Mouse (Mus musculus) embryo, embryonic 9.5 days (tissue): ENCODE results near the gene Tmppe.

Source experiments
- DNase-seq: peaks from one replicate; pipeline ENCODE4 v3.0.0-alpha.2; 2017; ENCODE audit errors: extremely low spot score

Tmppe gene

DNA sequence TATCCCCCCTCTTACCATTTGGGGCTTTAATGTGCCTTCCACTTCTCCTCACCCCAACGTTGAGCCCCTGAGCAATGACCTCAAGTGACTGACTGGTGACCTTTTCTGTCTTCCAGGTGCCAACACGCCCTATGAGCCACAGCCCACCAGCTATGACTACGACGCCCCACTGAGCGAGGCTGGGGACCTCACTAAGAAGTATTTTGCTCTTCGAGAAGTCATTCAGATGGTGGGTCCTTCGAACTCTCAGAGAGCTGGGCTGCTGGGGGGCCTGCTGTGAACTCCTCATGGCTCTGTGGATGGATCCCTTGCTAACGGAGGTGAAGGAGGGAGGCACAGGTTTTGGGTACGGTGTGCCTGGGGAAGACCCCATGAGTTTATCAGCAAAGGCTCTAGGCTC lies 42.0 kb downstream of the Tmppe start:
- no peak for DNase-seq

DNA sequence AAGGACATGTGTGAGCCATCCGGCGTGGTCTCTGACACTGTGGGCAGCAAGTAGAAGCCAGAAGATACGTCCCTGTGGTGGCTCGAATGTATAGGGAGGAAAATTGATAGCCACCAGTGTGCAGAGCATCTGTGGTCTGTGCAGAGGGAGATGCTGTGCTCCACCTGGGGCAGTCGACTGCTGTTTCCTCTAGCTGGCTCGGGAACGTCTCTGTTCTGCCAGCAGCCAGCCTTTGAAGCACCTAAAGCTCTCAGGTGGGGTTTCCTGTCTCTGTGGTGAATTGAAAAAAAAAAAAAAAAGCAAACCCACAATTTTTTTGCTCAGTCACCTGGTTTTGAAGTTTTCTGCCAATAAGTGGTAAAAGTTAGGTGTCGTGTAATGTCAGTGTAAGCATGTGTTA lies 42.4 kb downstream of the Tmppe start:
- no peak for DNase-seq

- no peak for DNase-seq
These were observed 46.0 kb downstream of the Tmppe start for GRCm38 (mm10) chr9:114446887-114447286.

GRCm38 (mm10) chr9:114448700-114449099 lies 47.8 kb downstream of the Tmppe start:
- DNase-seq, result no peak

DNA sequence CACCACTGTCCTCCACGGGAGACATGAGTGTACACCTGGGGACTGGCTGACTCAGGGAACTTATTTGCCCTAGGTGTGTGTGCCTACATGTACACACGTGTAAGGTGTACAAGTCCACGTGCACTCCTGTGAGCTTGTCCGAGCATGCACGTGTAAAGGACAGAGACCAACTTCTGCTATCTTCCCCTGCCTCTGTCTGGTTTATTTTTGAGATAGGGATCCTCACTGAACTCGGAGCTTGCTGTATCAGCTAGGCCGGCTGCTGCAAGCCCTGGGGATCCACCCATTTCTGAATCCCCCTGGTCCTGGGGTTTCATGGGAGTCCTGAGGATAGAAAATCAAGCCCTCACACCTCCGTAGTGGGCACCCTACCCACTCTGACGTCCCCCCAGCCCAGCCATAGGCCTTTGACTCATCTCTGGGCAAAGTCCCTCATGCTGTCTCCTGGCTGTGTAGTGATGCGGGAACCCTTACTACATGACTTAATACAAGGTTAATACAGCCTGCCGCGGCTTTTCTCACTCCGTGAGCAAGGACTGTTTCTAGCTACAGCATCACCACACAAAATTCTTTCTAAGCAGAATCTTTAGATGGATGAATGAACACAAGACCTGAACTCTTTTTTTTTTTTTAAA lies 48.3 kb downstream of the Tmppe start:
- DNase-seq, result no peak

- DNase-seq, result no peak
These were observed 50.7 kb downstream of the Tmppe start for GRCm38 (mm10) chr9:114451615-114452014.

DNA sequence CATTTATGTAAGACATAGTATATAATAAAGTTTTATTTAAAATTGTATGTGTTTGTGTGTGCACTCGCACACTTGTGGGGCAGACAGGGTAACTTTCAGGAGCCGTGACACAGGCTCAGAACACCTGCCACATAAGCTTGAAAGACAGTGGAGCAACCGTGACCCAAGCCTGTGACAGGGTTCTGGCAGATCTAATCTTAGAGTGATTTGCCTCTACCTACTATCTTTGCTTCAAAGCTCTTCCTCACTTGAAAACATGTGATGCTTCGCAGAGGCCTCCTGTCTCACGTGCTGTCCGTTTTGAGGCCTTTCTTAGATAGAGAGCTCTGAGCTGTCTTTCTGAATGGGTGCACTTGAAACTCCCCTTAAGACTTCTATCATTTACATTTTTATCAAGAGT lies 51.5 kb downstream of the Tmppe start:
- no peak for DNase-seq

GRCm38 (mm10) chr9:114455420-114455819 lies 54.5 kb downstream of the Tmppe start:
- DNase-seq, result no peak
